Mouse (Mus musculus) cerebellum, adult 2 months (tissue): ENCODE data around the gene Cisd1. TPM values are rescaled to one million over a fixed set of nuclear protein-coding genes. Genes with fewer than 3 reads are reported as not detected.

Source experiments
- DNase-seq, 2 experiments: peaks; one replicate each; pipeline ENCODE4 v3.0.0; 2021
- H3K27ac ChIP-seq: fragments of 200-500 bp; 2 replicates; pipeline ENCODE4 v1.5.1; 2012; ENCODE audit warnings: low read length, control low read depth, inconsistent platforms; ENCODE audit not compliant: insufficient read depth
- H3K27me3 ChIP-seq: fragments of 200-500 bp; 2 replicates; pipeline ENCODE4 v1.6.1; 2012; ENCODE audit warnings: inconsistent platforms, mild to moderate bottlenecking, low read length, moderate library complexity; ENCODE audit not compliant: control insufficient read depth, insufficient read depth
- H3K4me1 ChIP-seq: fragments of 200-500 bp; 2 replicates; pipeline ENCODE4 v1.6.1; 2011; ENCODE audit warnings: low read length; ENCODE audit not compliant: control insufficient read depth, insufficient read depth
- H3K4me3 ChIP-seq: fragments of 200-500 bp; replicated peaks from 2 replicates; pipeline ENCODE3; 2011; ENCODE audit warnings: mild to moderate bottlenecking, low read depth, low read length, control low read depth; ENCODE audit not compliant: insufficient read depth
- CTCF ChIP-seq: fragments of 200-500 bp; IDR thresholded peaks from 2 replicates; pipeline ENCODE4 v1.5.1; 2011; ENCODE audit warnings: low read depth, mild to moderate bottlenecking, control low read depth, low read length, moderate library complexity, borderline replicate concordance; ENCODE audit not compliant: insufficient read depth
- POLR2A ChIP-seq: fragments of 200-500 bp; IDR thresholded peaks from 2 replicates; pipeline ENCODE4 v1.6.1; 2011; ENCODE audit warnings: low read length, control low read depth, borderline replicate concordance; ENCODE audit not compliant: insufficient read depth
- WGBS: fragments of 180-500 bp; shearing (Covaris S2); methylation state at CpG from one replicate; pipeline ENCODE4 v1.1.7; 2018; 5-methylcytosine and 5-hydroxymethylcytosine counted together
- polyA plus RNA-seq: library from polyadenylated mRNA; depleted of rRNA; stranded (reverse); fragments of >200 nt; gene quantifications from 2 replicates; pipeline ENCODE4 v1.2.3, GENCODE M21; 2012; rRNA removed

Gene Cisd1
- polyA plus RNA-seq, 1 experiment = 212 TPM

DNA sequence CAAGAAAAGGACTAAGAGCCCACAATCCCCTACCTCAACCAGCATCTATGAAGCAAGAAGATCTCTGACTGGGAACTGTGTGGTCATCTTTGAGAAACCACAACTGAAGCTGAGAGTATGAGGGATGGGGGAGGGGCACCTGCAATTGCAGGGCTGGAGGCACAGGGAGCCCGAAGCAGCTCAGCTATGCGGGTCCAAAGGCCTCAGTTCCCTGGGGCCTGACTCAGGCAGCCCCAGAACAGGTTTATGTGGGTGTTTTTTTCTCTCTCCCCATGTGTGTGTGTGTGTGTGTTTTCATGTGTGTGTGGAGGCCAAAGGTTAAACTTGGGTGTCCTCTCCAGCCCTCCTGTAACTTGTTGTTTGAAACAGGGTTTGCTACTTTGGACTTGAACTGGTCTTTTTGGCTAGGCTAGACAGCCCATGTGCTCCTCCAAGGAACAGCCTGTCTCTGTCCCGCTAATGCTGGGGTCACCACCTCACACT lies 53.5 kb downstream of the Cisd1 start:
- DNase-seq = no peak
- TF ChIP-seq POLR2A (no peak), CTCF (no peak)
- H3K27me3 ChIP-seq = no peaks in the 10 kb centered on the region
- 50% methylated on average over 3 of the region's 3 CpGs for WGBS
- no peak overlapping the region for H3K4me3 ChIP-seq
- H3K27ac ChIP-seq = no peak overlapping the region
- no peaks in the 10 kb centered on the region for H3K4me1 ChIP-seq

DNA sequence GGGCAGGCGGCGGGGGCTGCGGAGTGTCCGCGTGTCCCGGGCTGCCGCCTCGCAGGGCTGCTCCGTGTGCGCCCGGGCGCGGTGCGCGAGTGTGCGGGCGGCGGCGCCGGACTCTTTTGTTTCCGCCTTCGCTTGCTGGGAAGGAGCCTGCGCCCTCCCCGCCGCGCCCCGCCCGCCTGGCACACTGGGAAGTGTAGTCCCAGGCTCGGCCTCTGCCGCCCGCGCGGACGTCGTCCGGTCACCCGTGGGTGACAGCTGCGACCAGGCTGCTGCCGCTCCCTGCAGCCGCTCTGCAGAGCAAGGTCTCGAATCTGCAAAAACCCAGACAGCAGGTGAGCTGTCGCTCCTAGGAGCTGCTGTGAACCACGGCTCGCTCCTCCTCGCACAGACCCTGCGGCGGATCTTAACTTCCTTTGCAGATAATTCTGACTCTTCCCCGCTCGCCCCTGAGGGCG lies 59.6 kb downstream of the Cisd1 start, which contains the start of gene Ube2d1:
TSS of gene Ube2d1 (minus strand) at position 137 of the 455 bp plus-strand sequence.
- TF ChIP-seq POLR2A (peak; percentile 74), CTCF (peak; percentile 20; the same call in 1 of the 2 replicates)
- H3K4me3 ChIP-seq = peak within 1 kb of the TSS; percentile 94
- WGBS = under 1% methylated on average over 49 of the region's 50 CpGs
- H3K27ac ChIP-seq = peak within 1 kb of the TSS; percentile 85
- peaks cover 6% of the 10 kb centered on the region; the same call in 1 of the 2 replicates for H3K4me1 ChIP-seq
- H3K27me3 ChIP-seq = no peaks in the 10 kb centered on the region
- DNase-seq = peak; percentile 93 to 95

DNA sequence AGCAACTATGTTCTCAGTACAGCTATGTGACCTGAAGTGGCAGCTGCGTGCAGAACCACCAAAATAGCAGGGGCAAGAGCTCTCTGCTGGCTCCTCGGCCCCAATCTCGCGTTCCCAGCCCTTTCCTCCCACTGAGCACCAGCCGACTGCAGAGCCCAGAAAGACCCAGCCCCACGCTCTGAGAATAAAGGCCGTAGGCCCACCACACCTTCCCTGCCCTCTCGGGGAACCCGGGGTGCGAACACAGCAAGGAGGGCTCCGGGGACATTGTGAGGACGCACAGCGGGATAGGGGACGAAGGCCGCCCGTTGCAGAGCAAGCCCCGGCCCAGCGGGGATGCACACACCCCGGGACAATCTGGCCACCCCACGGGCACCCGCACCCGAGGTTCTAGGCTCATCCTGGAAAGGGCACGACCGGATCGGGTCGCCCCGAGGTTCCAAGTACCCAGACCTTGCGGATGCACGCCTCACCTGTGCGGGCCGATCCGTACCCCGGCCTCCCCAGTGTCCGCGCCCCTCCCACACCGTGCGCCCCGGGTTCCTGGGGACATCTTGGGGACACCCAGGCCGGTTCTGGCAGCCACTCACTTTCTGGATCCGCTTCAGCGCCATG lies 60.1 kb downstream of the Cisd1 start:
- H3K27ac ChIP-seq = peak overlapping the region; percentile 85
- peak in 1 of 2 experiments; percentile 49 for DNase-seq
- TF ChIP-seq POLR2A = no peak
- no peak for TF ChIP-seq CTCF
- under 1% methylated on average over 41 of the region's 41 CpGs for WGBS
- H3K4me3 ChIP-seq = peak overlapping the region; percentile 94
- peaks cover 6% of the 10 kb centered on the region; the same call in 1 of the 2 replicates for H3K4me1 ChIP-seq
- no peaks in the 10 kb centered on the region for H3K27me3 ChIP-seq

DNA sequence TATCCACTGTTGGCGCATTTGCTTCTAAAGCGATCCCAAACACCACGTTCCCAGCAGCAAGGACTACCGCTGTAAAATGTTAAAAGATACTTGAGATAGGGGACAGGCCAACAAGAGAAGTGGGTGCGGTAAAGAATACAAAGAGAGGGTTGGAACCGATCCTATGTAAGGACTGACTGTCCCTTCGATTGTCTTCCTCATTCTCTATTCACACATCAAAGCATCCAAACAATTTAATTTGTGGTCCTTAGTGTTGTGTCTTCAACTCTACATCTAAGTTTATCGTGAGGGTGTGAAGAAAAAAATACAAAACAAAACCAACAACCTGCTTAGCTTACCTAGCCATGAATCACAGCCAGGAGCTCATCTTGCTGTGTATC lies 60.6 kb downstream of the Cisd1 start:
- Histone ChIP-seq H3K27me3 (no peaks in the 10 kb centered on the region), H3K27ac (peak overlapping the region; percentile 85), H3K4me3 (peak overlapping the region; percentile 94), H3K4me1 (peaks cover 6% of the 10 kb centered on the region; the same call in 1 of the 2 replicates)
- TF ChIP-seq CTCF = no peak
- 4% methylated on average over 8 of the region's 8 CpGs for WGBS
- DNase-seq = peak in 1 of 2 experiments; percentile 16

Other genes with a start within 250 kb of the Cisd1 start
- gene Bicc1, start 185.3 kb downstream of the Cisd1 start, polyA plus RNA-seq = 2.6 and 3.3 TPM in 2 replicates
- 23.0 and 27.2 TPM in 2 replicates for gene Tfam, start 106.7 kb downstream of the Cisd1 start, polyA plus RNA-seq
- 123 and 127 TPM in 2 replicates for gene Ube2d1, start 59.7 kb downstream of the Cisd1 start, polyA plus RNA-seq
- gene Ipmk, start 2.8 kb upstream of the Cisd1 start, polyA plus RNA-seq = 16.9 and 17.5 TPM in 2 replicates